Mouse (Mus musculus) brain, embryonic 14.5 days (tissue): ENCODE data around the gene Oard1.

Experiments used
- CTCF ChIP-seq: fragments of 200-500 bp; IDR thresholded peaks from 2 replicates; pipeline ENCODE4 v1.5.1; 2012; ENCODE audit warnings: inconsistent platforms, mild to moderate bottlenecking, moderate library complexity, borderline replicate concordance; ENCODE audit not compliant: insufficient read depth, insufficient read length; ENCODE audit errors: extremely low read depth
- POLR2A ChIP-seq: fragments of 200-500 bp; IDR thresholded peaks from 2 replicates; pipeline ENCODE4 v1.6.1; 2012; ENCODE audit warnings: mild to moderate bottlenecking, inconsistent platforms, borderline replicate concordance; ENCODE audit not compliant: poor library complexity, insufficient read depth, insufficient read length, severe bottlenecking; ENCODE audit errors: extremely low read depth

GRCm38 (mm10) chr17:48433006-48433655 is 23.3 kb downstream of the Oard1 start:
- TF ChIP-seq CTCF (no peak), POLR2A (no peak)
